Mouse (Mus musculus): ENCODE measurements around the gene Klf11.

The Klf11 gene

GRCm38 (mm10) chr12:24703013-24703412 lies 51.9 kb downstream of the Klf11 start:
- no peak for DNase-seq (ENCODE audit: inconsistent ontology term)

DNA sequence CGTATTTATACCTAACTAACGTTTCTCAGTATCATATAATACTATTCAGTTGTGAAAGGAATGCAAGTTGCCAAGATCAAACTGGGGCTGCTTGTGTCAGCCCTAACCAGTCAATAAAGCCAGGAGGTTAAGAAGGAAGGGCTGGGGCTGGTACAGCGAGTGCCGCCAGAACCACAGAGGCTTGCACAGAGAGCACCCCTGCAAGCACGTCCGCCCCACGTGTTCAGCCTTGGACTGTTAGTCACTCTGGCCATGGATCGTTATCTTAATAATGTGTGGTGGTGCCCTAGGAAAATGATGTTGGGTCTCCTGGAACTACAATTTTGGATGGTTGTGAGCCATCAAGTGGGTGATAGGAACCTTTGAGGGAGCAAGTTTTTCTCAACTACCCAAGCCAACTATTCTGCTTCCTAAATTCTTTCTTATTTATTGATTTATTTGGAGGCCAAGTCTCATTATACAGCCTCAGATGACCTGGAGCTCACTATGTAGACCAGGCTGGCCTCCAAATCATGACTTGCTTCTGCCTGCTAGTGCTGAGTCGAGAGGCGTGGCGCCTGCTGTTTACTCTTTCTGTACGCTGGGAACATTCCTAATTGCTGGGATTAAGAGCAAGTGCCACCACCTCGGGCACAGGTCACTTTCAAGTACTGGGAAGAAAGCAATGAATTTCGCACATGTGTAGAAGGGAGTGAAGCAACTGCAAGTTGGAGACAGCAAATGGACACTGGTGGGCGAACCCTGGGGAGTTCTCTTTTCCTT lies 54.6 kb downstream of the Klf11 start:
- DNase-seq (ENCODE audit: inconsistent ontology term) = no peak

GRCm38 (mm10) chr12:24706764-24707479 lies 55.8 kb downstream of the Klf11 start:
- DNase-seq (ENCODE audit: inconsistent ontology term) = peak; percentile 66

DNA sequence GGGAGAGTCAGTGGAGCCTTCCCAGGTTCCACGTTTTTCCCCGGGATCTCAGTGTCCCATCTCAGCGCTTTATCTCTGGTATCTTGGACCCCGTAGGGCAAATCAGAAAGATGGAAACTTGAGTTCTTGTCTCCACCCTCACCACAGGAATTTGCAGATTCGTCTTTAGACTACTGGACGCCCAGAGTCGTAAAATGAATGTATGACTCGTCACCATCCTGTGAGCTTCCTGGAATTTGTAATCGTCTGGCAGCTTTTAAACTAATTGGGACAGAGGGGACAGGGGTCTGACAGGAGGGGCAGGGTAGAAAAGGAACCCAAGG lies 56.4 kb downstream of the Klf11 start:
- peak; percentile 80 for DNase-seq (ENCODE audit: inconsistent ontology term)

- DNase-seq (ENCODE audit: inconsistent ontology term) = peak; percentile 96
Observed at GRCm38 (mm10) chr12:24707954-24708823, 57.1 kb downstream of the Klf11 start, which contains the start of gene Rrm2. Gene Rrm2, plus strand, starts transcription at chr12:24708241.

DNA sequence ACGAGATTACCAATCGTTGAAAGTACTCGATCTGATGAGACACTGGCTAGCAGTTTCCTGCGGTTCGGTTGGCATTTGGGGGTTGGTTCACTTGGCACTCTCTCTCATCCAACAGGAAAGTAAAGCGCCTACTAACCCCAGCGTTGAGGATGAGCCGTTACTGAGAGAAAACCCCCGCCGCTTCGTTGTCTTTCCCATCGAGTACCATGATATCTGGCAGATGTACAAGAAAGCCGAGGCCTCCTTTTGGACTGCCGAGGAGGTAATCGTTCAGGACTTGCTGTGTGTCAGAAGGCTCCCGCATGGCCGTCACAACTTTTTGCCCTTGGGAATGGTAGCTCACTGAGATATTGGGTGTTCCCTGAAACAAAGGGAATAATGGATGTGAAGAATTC lies 57.7 kb downstream of the Klf11 start:
- DNase-seq (ENCODE audit: inconsistent ontology term) = peak; percentile 30

- DNase-seq (ENCODE audit: inconsistent ontology term) = no peak
Observed at GRCm38 (mm10) chr12:24709409-24709808, 58.3 kb downstream of the Klf11 start.

DNA sequence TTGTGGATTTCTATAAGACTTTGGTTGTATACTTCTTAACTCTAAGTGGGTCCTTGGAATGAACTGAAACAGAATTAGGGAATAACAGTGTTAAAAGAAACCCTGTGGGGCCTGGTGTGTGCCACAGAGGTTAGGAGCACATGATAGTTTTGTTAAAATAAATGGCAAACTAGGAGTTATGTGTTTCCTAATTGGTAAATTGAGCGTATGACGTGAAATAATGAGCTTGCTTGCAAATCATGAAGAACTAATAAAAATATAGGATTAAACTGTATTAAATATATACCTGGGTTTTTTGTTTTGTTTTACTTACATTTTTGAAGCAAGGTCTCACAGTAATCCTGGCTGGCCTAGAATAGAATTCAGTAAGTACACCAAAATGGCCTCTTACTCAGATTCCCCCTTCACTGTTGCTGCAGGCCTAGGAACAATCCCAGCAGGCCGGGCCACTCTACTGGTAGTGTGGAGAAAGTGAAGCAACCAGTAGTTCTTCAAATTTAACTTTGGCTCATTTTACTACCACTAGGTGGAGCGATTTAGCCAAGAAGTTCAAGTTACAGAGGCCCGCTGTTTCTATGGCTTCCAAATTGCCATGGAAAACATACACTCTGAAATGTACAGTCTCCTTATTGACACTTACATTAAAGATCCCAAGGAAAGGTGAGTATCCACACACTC lies 58.9 kb downstream of the Klf11 start:
- DNase-seq (ENCODE audit: inconsistent ontology term) = peak; percentile 78

DNA sequence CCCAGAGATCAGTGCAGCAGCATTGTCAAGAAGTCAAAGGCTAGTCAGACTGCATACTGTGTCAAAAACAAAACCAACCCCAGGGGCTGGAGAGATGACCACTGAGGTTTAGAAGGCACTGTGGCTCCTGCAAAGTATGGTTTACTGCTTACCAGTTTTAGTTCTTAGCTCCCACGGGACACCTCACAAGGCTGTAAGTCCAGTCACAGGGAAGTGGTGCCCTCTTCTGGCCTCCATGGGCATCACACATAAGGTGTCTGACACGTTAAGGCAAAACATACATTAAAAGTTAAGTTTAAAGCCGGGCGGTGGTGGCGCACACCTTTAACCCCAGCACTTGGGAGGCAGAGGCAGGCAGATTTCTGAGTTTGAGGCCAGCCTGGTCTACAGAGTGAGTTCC lies 59.6 kb downstream of the Klf11 start:
- DNase-seq (ENCODE audit: inconsistent ontology term) = peak; percentile 47

Measured in Muller cell, postnatal 12 days (primary cell).